Mouse (Mus musculus): ENCODE results near the gene Mup19. TPM values are rescaled to one million over a fixed set of nuclear protein-coding genes. Genes with fewer than 3 reads are reported as not detected.
A peak's percentile ranks its signal among the peaks of the same experiment; 100 is the strongest.
"Not testable (repeated sequence)": the region's sequence is repeated elsewhere in the genome, so short reads cannot be mapped to it uniquely, and the experiment has no call there.

Mup19 gene
- not detected in 2 replicates for total RNA-seq (2017)

- ATAC-seq (replicated peaks in 1 of 2; ENCODE audit: insufficient read depth in 1 of 2, low FRiP score in 2 of 2, low TSS enrichment in 1 of 2, low read depth in 1 of 2, poor library complexity in 2 of 2, severe bottlenecking in 2 of 2) = not testable (repeated sequence)
Measured at GRCm38 (mm10) chr4:61782169-61782568, at the start of gene Mup19. Gene Mup19, minus strand, starts transcription at chr4:61782269.

GRCm38 (mm10) chr4:61829211-61829610, 47.1 kb upstream of the Mup19 start:
- ATAC-seq (replicated peaks in 1 of 2; ENCODE audit: insufficient read depth in 1 of 2, low FRiP score in 2 of 2, low TSS enrichment in 1 of 2, low read depth in 1 of 2, poor library complexity in 2 of 2, severe bottlenecking in 2 of 2) = no peak

- ATAC-seq (replicated peaks in 1 of 2; ENCODE audit: insufficient read depth in 1 of 2, low FRiP score in 2 of 2, low TSS enrichment in 1 of 2, low read depth in 1 of 2, poor library complexity in 2 of 2, severe bottlenecking in 2 of 2) = peak in 1 of 2 experiments; percentile 21; a peak in 1 of 4 replicates
Measured at GRCm38 (mm10) chr4:61823185-61823584, 41.1 kb upstream of the Mup19 start.

GRCm38 (mm10) chr4:61822541-61822940, 40.5 kb upstream of the Mup19 start:
- ATAC-seq (replicated peaks in 1 of 2; ENCODE audit: insufficient read depth in 1 of 2, low FRiP score in 2 of 2, low TSS enrichment in 1 of 2, low read depth in 1 of 2, poor library complexity in 2 of 2, severe bottlenecking in 2 of 2) = not testable (repeated sequence)

- ATAC-seq (replicated peaks in 1 of 2; ENCODE audit: insufficient read depth in 1 of 2, low FRiP score in 2 of 2, low TSS enrichment in 1 of 2, low read depth in 1 of 2, poor library complexity in 2 of 2, severe bottlenecking in 2 of 2) = no peak
Measured at GRCm38 (mm10) chr4:61815602-61816001, 33.5 kb upstream of the Mup19 start.

GRCm38 (mm10) chr4:61813435-61813834, 31.4 kb upstream of the Mup19 start:
- ATAC-seq (replicated peaks in 1 of 2; ENCODE audit: insufficient read depth in 1 of 2, low FRiP score in 2 of 2, low TSS enrichment in 1 of 2, low read depth in 1 of 2, poor library complexity in 2 of 2, severe bottlenecking in 2 of 2) = no peak

- ATAC-seq (replicated peaks in 1 of 2; ENCODE audit: insufficient read depth in 1 of 2, low FRiP score in 2 of 2, low TSS enrichment in 1 of 2, low read depth in 1 of 2, poor library complexity in 2 of 2, severe bottlenecking in 2 of 2) = not testable (repeated sequence)
Measured at GRCm38 (mm10) chr4:61811193-61811592, 29.1 kb upstream of the Mup19 start.

GRCm38 (mm10) chr4:61808926-61809325, 26.9 kb upstream of the Mup19 start:
- ATAC-seq (replicated peaks in 1 of 2; ENCODE audit: insufficient read depth in 1 of 2, low FRiP score in 2 of 2, low TSS enrichment in 1 of 2, low read depth in 1 of 2, poor library complexity in 2 of 2, severe bottlenecking in 2 of 2) = not testable (repeated sequence)

GRCm38 (mm10) chr4:61789699-61790098, 7.6 kb upstream of the Mup19 start:
- not testable (repeated sequence) for ATAC-seq (replicated peaks in 1 of 2; ENCODE audit: insufficient read depth in 1 of 2, low FRiP score in 2 of 2, low TSS enrichment in 1 of 2, low read depth in 1 of 2, poor library complexity in 2 of 2, severe bottlenecking in 2 of 2)

- ATAC-seq (replicated peaks in 1 of 2; ENCODE audit: insufficient read depth in 1 of 2, low FRiP score in 2 of 2, low TSS enrichment in 1 of 2, low read depth in 1 of 2, poor library complexity in 2 of 2, severe bottlenecking in 2 of 2) = not testable (repeated sequence)
Measured at GRCm38 (mm10) chr4:61784231-61784630, 2.2 kb upstream of the Mup19 start.

Other genes with a start within 250 kb of the Mup19 start
- not detected in 2 replicates for gene Mup17, start 186.4 kb downstream of the Mup19 start, total RNA-seq (2017)
- gene Mup18, start 108.1 kb downstream of the Mup19 start, total RNA-seq (2017) = not detected in 2 replicates
- not detected in 2 replicates for gene Mup5, start 53.0 kb upstream of the Mup19 start, total RNA-seq (2017)